Mouse (Mus musculus) C2C12 (cell line): ENCODE measurements at regions not wholly inside any gene's neighbourhood (a gene's known extent, or its start where the extent isn't known, plus 50 kb on each side); places are given as distances from the start of the nearest gene placed in this dataset.

Experiments
- H3K27me3 ChIP-seq: one replicate; pipeline ENCODE4 v1.6.1; 2011; ENCODE audit not compliant: control insufficient read depth, insufficient read depth, insufficient read length
- H3K36me3 ChIP-seq: one replicate; pipeline ENCODE4 v1.6.1; 2011; ENCODE audit not compliant: control insufficient read depth, insufficient read depth
- H3K4me3 ChIP-seq: one replicate; pipeline ENCODE4 v1.5.1; 2011; ENCODE audit warnings: mild to moderate bottlenecking, control low read depth; ENCODE audit not compliant: poor library complexity, insufficient read depth, severe bottlenecking
- H3K79me2 ChIP-seq: one replicate; pipeline ENCODE4 v1.6.1; 2011; ENCODE audit not compliant: control insufficient read depth, insufficient read depth
- H3K79me3 ChIP-seq: one replicate; pipeline ENCODE4 v1.6.1; 2011; ENCODE audit warnings: low read depth, control low read depth
- H3ac ChIP-seq: one replicate; pipeline ENCODE3; 2011; ENCODE audit warnings: low read depth; ENCODE audit not compliant: control insufficient read depth, insufficient read length
- CEBPB ChIP-seq: IDR thresholded peaks from one replicate; pipeline ENCODE4 v1.6.1; 2011; ENCODE audit warnings: low read depth, mild to moderate bottlenecking, control low read depth, moderate library complexity
- CTCF ChIP-seq: IDR thresholded peaks from one replicate; pipeline ENCODE4 v1.5.1; 2011; ENCODE audit not compliant: control insufficient read depth, insufficient read depth, insufficient read length
- FOSL1 ChIP-seq: IDR thresholded peaks from one replicate; pipeline ENCODE4 v1.8.0; 2011; ENCODE audit warnings: mild to moderate bottlenecking, low read length; ENCODE audit not compliant: poor library complexity, insufficient read depth, severe bottlenecking
- MAX ChIP-seq: IDR thresholded peaks from one replicate; pipeline ENCODE4 v1.6.1; 2011; ENCODE audit warnings: mild to moderate bottlenecking, control low read depth
- MYOD1 ChIP-seq: IDR thresholded peaks from one replicate; pipeline ENCODE4 v1.6.1; 2011; ENCODE audit warnings: low read depth; ENCODE audit not compliant: control insufficient read depth, insufficient read length
- MYOG ChIP-seq: IDR thresholded peaks from one replicate; pipeline ENCODE4 v1.6.1; 2011; ENCODE audit not compliant: control insufficient read depth, insufficient read length; ENCODE audit errors: extremely low read depth
- USF1 ChIP-seq: IDR thresholded peaks from one replicate; pipeline ENCODE4 v1.6.1; 2011; ENCODE audit warnings: low read depth, mild to moderate bottlenecking, control low read depth, moderate library complexity

DNA sequence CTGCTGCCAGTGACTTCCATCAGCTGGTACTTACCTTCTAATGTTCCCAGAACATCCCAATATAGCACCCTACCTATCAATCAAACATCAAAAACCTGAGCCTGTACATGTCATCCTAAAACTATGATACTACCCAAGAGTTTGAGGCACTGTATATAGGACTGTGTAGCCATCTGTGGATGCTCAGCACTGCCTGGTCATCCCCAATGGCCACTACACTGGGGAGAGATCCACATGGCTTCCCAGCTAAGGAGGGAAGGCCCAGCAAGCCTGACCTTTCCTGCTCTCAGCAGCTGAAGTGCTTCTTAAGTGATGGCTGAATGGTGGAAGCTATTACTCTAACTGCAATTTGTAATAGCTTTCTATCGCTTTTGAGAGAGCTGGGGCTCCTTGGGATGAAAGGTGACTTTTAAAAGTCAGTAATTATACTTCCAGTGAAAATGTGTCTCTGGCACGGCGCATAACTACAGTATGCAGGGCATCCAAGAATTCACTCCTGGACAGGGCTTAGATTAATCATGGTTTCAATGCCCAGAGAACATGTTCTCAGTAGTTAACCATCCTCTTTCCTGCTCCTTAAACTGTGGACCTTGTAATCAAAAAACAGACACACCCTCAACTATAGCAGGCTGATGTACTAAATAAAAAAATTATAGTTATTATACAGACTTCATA lies 181.5 kb downstream of the Arrdc4 start:
- Histone ChIP-seq H3K4me3 (no peak overlapping the region), H3ac (no peak overlapping the region), H3K79me3 (no peaks in the 10 kb centered on the region), H3K79me2 (no peaks in the 10 kb centered on the region), H3K36me3 (no peaks in the 10 kb centered on the region), H3K27me3 (no peaks in the 10 kb centered on the region)
- no peak for TF ChIP-seq MYOD1
- TF ChIP-seq FOSL1 = no peak
- TF ChIP-seq CEBPB = no peak
- no peak for TF ChIP-seq CTCF
- TF ChIP-seq MAX = no peak
- no peak for TF ChIP-seq MYOG
- TF ChIP-seq USF1 = no peak

DNA sequence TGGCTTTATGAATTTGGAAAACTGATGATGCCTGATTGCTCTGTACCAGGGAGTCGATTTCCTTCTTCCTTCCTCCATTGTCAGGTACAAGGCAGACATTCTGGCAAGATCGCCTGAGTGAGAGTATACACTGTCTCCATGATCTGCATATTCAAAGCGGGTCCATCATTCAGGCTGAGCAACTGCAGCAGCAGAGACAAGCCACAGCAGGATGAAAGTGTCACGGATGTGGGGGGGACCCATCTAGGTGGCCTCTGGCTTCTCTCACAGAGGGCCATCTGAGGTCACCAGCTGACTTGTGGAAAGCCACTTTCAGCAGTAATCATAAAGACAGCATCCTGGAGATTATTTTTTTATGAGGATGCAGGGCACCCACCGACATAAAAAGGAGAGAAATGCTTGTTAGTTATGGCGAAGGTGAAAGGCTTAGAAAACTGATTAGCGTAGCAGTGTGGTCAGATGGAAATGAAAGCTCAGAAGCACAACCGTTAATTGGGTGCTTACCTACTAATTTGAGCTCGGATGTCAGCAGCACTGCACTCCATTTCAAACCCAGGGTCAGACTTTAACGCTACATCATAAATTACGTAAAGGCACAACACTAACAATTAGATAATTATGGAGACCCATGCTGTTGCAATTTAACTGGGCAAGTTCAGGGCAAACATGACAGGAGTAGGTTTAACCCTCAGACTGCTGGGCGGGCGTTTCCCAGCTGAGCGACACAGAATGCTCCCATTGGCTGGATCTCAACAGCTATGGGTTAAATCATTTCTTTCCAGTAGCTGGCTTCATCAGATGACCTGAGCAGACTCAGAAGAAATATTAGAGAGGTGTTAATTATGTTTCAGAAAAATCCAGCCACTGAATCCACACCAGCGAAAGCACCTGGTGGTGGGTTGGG lies 189.3 kb downstream of the Arrdc4 start:
- no peak overlapping the region for H3K4me3 ChIP-seq

DNA sequence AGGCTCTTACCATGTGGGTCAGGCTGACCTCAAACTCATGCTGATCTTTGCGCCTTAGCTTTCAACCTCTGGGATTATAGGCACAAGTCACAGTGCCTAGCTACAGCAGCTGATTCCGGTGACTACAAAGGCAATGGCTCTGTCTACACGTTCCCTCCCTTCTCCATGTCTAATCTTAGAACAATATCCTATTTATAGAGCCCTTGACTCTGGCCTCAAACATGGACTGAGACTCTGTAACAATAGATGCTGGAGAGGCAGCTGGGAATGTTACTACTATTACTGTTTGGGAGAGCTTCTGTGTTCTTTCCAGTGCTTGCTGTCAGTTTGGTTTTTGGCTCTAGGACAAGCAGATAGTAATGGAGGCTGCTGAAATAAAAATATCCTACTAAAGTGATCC lies 198.7 kb downstream of the Arrdc4 start:
- Histone ChIP-seq H3K79me2 (no peaks in the 10 kb centered on the region), H3K4me3 (no peak overlapping the region), H3K79me3 (no peaks in the 10 kb centered on the region)

More for the DNA sequence above, 189.3 kb downstream of the Arrdc4 start:
- H3K79me3 ChIP-seq = no peaks in the 10 kb centered on the region
- no peaks in the 10 kb centered on the region for H3K27me3 ChIP-seq
- no peak for TF ChIP-seq MAX
- TF ChIP-seq CTCF = no peak
- no peak for TF ChIP-seq MYOD1
- TF ChIP-seq FOSL1 = no peak
- no peak for TF ChIP-seq MYOG
- TF ChIP-seq USF1 = no peak
- no peak for TF ChIP-seq CEBPB
- no peaks in the 10 kb centered on the region for H3K79me2 ChIP-seq
- no peaks in the 10 kb centered on the region for H3K36me3 ChIP-seq
- no peak overlapping the region for H3ac ChIP-seq

DNA sequence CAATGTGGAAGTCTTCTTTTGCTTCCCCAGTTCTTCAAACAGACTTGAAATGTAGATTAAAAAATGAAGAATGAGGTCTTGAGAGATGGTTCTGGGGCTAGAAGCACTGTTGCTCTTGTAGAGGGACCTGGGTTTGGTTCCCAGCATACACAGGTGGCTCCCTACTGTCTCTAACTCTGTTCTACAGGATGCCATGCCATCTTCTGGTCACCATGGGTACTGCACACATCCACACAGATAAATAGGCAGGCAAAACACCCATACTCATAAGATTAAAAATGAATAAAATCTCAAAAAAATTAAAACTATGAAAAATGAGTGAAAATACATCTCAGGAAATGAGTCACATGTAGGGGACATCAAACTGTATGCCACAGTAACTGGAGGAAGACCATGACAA lies 200.9 kb downstream of the Arrdc4 start:
- no peak for TF ChIP-seq MYOG
- TF ChIP-seq MAX = no peak
- TF ChIP-seq FOSL1 = no peak
- no peak for TF ChIP-seq CEBPB
- H3K27me3 ChIP-seq = no peaks in the 10 kb centered on the region
- no peak overlapping the region for H3K4me3 ChIP-seq
- no peaks in the 10 kb centered on the region for H3K79me3 ChIP-seq
- no peak overlapping the region for H3ac ChIP-seq
- H3K79me2 ChIP-seq = no peaks in the 10 kb centered on the region
- no peaks in the 10 kb centered on the region for H3K36me3 ChIP-seq

More for the DNA sequence above, 198.7 kb downstream of the Arrdc4 start:
- TF ChIP-seq USF1 (no peak), MYOD1 (no peak), CTCF (no peak), FOSL1 (no peak), MYOG (no peak), MAX (no peak), CEBPB (no peak)
- Histone ChIP-seq H3K27me3 (no peaks in the 10 kb centered on the region), H3K36me3 (no peaks in the 10 kb centered on the region), H3ac (no peak overlapping the region)

DNA sequence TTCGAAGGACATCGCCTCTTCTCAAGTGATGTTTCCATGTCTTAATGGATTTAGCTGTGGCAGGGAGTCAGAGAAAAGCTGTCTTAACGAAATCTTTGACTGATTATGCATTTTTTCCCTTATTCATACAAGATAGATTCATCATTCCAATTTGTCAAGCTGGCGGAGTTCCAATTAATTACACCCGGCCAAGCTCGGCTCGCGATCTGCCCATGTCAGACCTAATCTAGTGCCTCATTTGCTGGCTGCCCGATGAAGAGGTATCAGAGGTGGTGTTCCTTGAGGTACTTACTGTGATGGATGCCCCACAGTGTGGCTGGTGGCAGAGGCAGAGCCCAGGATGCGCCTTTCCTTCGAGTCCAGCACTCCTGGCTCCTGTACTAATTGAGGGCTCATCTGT lies 204.9 kb downstream of the Arrdc4 start:
- Histone ChIP-seq H3K36me3 (no peaks in the 10 kb centered on the region), H3K79me2 (no peaks in the 10 kb centered on the region), H3K4me3 (no peak overlapping the region), H3K79me3 (no peaks in the 10 kb centered on the region), H3ac (no peak overlapping the region), H3K27me3 (no peaks in the 10 kb centered on the region)
- TF ChIP-seq CTCF (no peak), CEBPB (no peak), MAX (no peak), USF1 (no peak), FOSL1 (no peak), MYOG (no peak), MYOD1 (no peak)

DNA sequence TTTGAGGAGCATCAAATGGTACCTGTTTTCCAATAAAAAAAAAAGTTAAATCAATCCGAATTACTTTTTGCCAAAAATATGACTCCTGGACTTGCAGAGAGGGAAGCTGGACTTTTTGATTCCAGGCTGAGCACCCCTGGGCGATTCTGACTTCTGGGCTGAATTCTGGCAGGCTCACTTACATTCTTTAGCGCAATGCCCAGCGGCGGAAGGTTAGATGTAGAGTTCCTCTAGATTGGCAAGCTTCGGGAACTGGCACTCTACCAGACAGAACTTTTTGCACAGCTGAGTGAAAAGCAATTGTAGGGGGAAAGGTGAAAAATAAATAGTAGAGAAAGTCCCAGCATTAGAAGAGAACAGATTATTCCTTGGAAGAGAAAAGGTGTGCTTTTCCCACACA lies 235.5 kb downstream of the Fam169b start:
- H3K4me3 ChIP-seq = no peak overlapping the region
- H3K79me2 ChIP-seq = no peaks in the 10 kb centered on the region
- H3K79me3 ChIP-seq = no peaks in the 10 kb centered on the region
- no peaks in the 10 kb centered on the region for H3K36me3 ChIP-seq
- peaks cover 4% of the 10 kb centered on the region for H3K27me3 ChIP-seq
- no peak for TF ChIP-seq MAX
- TF ChIP-seq USF1 = no peak
- no peak for TF ChIP-seq MYOG
- no peak for TF ChIP-seq CTCF
- TF ChIP-seq CEBPB = no peak
- no peak for TF ChIP-seq FOSL1
- no peak for TF ChIP-seq MYOD1
- no peak overlapping the region for H3ac ChIP-seq
